Mouse (Mus musculus) cortical plate, adult 2 months (tissue): ENCODE measurements at regions not wholly inside any gene's neighbourhood (a gene's known extent, or its start where the extent isn't known, plus 50 kb on each side); places are given as distances from the start of the nearest gene placed in this dataset.

Source experiments
- H3K27ac ChIP-seq: fragments of 200-500 bp; 2 replicates; pipeline ENCODE4 v1.5.1; 2012; ENCODE audit warnings: low read length, control low read depth, inconsistent platforms; ENCODE audit not compliant: insufficient read depth
- H3K4me1 ChIP-seq: fragments of 200-500 bp; 2 replicates; pipeline ENCODE4 v1.6.1; 2011; ENCODE audit warnings: low read length; ENCODE audit not compliant: control insufficient read depth, insufficient read depth
- H3K4me3 ChIP-seq: fragments of 200-500 bp; 2 replicates; pipeline ENCODE4 v1.5.1; 2011; ENCODE audit warnings: mild to moderate bottlenecking, low read length, control low read depth; ENCODE audit not compliant: insufficient read depth
- CTCF ChIP-seq: fragments of 200-500 bp; IDR thresholded peaks from 2 replicates; pipeline ENCODE4 v1.5.1; 2011; ENCODE audit warnings: mild to moderate bottlenecking, control low read depth, low read length; ENCODE audit not compliant: insufficient read depth; ENCODE audit errors: extremely low read depth
- POLR2A ChIP-seq: fragments of 200-500 bp; IDR thresholded peaks from 2 replicates; pipeline ENCODE4 v1.6.1; 2011; ENCODE audit warnings: mild to moderate bottlenecking, low read length, control low read depth; ENCODE audit not compliant: insufficient read depth; ENCODE audit errors: extremely low read depth

- H3K4me3 ChIP-seq: no peak overlapping the region
- TF ChIP-seq POLR2A (no peak), CTCF (no peak)
- H3K4me1 ChIP-seq: no peaks in the 10 kb centered on the region
- no peak overlapping the region for H3K27ac ChIP-seq
Observed at GRCm38 (mm10) chr13:37525097-37525726, 180.2 kb downstream of the Ly86 start.

DNA sequence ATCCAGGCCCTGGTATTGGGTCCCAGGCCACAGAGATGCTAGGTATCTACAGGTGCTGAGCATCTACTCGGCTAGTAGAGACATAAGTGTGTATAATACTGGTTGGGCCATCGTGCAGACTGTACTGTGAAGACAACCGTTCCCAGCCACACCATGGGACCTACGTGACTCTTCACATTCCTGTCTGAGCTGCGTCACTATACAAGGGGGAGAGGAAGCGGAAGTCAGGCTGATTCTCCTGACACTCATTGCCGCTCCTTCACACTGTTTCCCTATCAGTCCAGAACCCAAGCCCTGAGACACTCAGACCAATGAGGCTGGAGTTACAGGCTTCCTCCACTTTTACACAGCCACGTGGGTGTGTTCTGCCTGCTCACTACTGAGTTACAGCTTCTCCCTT is 181.1 kb downstream of the Ly86 start:
- H3K27ac ChIP-seq: no peak overlapping the region
- TF ChIP-seq POLR2A (no peak), CTCF (no peak)

DNA sequence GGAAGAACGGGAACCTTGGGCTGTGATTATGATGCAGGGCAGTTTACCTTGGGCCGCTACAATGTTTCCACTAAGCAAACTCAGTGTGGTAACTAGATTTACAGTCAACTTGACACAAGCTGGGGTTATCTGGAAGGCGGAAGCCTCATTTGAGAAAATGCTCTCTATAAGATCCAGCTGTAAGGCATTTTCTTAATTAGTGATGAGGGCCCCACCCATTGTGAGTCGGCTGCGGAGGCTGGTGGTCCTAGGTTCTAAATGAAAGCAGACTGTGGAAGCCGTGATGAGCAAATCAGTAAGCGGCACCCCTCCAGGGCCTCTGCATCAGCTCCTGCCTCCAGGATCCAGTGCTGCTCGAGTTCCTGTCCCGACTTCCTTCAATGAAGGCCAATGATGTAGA is 183.4 kb downstream of the Ly86 start:
- Histone ChIP-seq H3K4me3 (no peak overlapping the region), H3K27ac (no peak overlapping the region), H3K4me1 (no peaks in the 10 kb centered on the region)
- no peak for TF ChIP-seq POLR2A
- no peak for TF ChIP-seq CTCF

More for the DNA sequence above, 181.1 kb downstream of the Ly86 start:
- Histone ChIP-seq H3K4me1 (no peaks in the 10 kb centered on the region), H3K4me3 (no peak overlapping the region)

DNA sequence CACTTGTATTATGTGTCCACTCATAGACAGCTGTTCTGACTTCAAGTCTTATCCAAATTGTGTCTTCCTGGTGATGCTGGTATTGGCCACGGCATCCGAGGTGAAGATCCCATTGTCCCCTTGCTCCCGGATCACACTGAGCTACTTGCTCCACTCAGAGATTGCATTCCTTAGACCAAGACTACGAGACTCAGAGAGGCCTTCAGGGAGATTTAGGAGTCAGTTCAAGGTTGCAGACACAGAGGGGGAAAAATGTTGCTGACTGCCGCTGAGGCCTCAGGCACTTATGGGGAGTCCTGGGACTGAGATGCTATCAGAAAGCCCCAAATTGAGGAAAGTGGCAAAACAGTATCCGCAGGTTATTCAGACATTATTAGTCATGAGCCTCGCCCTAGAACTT is 183.9 kb downstream of the Ly86 start:
- no peak overlapping the region for H3K27ac ChIP-seq
- no peak overlapping the region for H3K4me3 ChIP-seq
- TF ChIP-seq CTCF: no peak
- TF ChIP-seq POLR2A: no peak
- H3K4me1 ChIP-seq: no peaks in the 10 kb centered on the region

GRCm38 (mm10) chr13:37531512-37532183 is 186.6 kb downstream of the Ly86 start:
- Histone ChIP-seq H3K27ac (no peak overlapping the region), H3K4me1 (no peaks in the 10 kb centered on the region), H3K4me3 (no peak overlapping the region)
- TF ChIP-seq CTCF: no peak
- no peak for TF ChIP-seq POLR2A

GRCm38 (mm10) chr13:37532596-37533170 is 187.7 kb downstream of the Ly86 start:
- Histone ChIP-seq H3K4me3 (no peak overlapping the region), H3K4me1 (no peaks in the 10 kb centered on the region), H3K27ac (no peak overlapping the region)
- TF ChIP-seq CTCF (no peak), POLR2A (no peak)

GRCm38 (mm10) chr13:37533851-37534250 is 188.8 kb downstream of the Ly86 start:
- no peak for TF ChIP-seq POLR2A
- TF ChIP-seq CTCF: no peak
- Histone ChIP-seq H3K4me1 (no peaks in the 10 kb centered on the region), H3K4me3 (no peak overlapping the region), H3K27ac (no peak overlapping the region)

DNA sequence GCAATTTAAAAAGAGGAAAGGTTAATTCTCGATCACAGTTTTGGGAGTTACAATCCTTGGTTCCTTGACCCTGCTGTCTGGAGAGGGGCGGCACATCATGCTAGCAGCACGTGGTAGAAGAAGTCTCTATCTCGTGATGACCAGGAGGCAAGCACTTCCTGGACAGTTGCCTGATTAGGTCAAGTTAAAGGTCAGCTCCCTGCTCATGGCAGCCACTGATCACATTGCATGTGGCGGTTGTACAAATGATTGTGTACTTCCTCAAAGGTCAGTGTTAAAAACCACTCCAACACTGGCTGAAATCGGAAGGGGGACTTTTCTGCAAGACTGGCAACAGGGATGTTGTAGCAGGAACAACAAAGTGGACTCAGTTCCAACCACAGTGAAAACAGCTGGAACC is 192.3 kb downstream of the Ly86 start:
- TF ChIP-seq POLR2A: no peak
- TF ChIP-seq CTCF: no peak
- Histone ChIP-seq H3K27ac (no peak overlapping the region), H3K4me1 (no peaks in the 10 kb centered on the region), H3K4me3 (no peak overlapping the region)

GRCm38 (mm10) chr13:37537793-37538192 is 192.8 kb downstream of the Ly86 start:
- H3K4me3 ChIP-seq: no peak overlapping the region
- H3K4me1 ChIP-seq: no peaks in the 10 kb centered on the region
- no peak overlapping the region for H3K27ac ChIP-seq
- TF ChIP-seq POLR2A (no peak), CTCF (no peak)
